Mouse (Mus musculus) myocyte (in vitro differentiated cells): ENCODE measurements at regions not wholly inside any gene's neighbourhood (a gene's known extent, or its start where the extent isn't known, plus 50 kb on each side); places are given as distances from the start of the nearest gene placed in this dataset.

Experiments used
- E2F4 ChIP-seq: IDR thresholded peaks from one replicate; pipeline ENCODE4 v1.6.1; 2011; ENCODE audit warnings: mild to moderate bottlenecking, control low read depth, moderate library complexity; ENCODE audit not compliant: insufficient read depth
- MAX ChIP-seq: IDR thresholded peaks from one replicate; pipeline ENCODE4 v1.6.1; 2011; ENCODE audit warnings: low read depth, mild to moderate bottlenecking, control low read depth
- POLR2A ChIP-seq: IDR thresholded peaks from one replicate; pipeline ENCODE4 v1.6.1; 2011; ENCODE audit warnings: low read depth, mild to moderate bottlenecking, control low read depth, moderate library complexity; ENCODE audit not compliant: insufficient read length
- POLR2AphosphoS2 ChIP-seq: IDR thresholded peaks from one replicate; pipeline ENCODE4 v1.6.1; 2011; ENCODE audit warnings: low read depth, control low read depth; ENCODE audit not compliant: insufficient read length
- REST ChIP-seq: IDR thresholded peaks from one replicate; pipeline ENCODE4 v1.6.1; 2011; ENCODE audit warnings: mild to moderate bottlenecking, control low read depth, moderate library complexity; ENCODE audit not compliant: insufficient read depth, insufficient read length
- TCF12 ChIP-seq: IDR thresholded peaks from one replicate; pipeline ENCODE4 v1.6.1; 2011; ENCODE audit warnings: mild to moderate bottlenecking, control low read depth; ENCODE audit not compliant: poor library complexity, insufficient read depth, severe bottlenecking
- USF1 ChIP-seq: IDR thresholded peaks from one replicate; pipeline ENCODE4 v1.6.1; 2011; ENCODE audit warnings: low read depth, mild to moderate bottlenecking, control low read depth, moderate library complexity

- no peak for TF ChIP-seq TCF12
- no peak for TF ChIP-seq POLR2A
- no peak for TF ChIP-seq MAX
- TF ChIP-seq REST, result no peak
- TF ChIP-seq USF1, result no peak
- no peak for TF ChIP-seq E2F4
- TF ChIP-seq POLR2AphosphoS2, result no peak
These were observed 149.5 kb downstream of the Pten start for GRCm38 (mm10) chr19:32906820-32907219.
